Mouse (Mus musculus): ENCODE measurements around the gene Tcf7l1.

The Tcf7l1 gene

DNA sequence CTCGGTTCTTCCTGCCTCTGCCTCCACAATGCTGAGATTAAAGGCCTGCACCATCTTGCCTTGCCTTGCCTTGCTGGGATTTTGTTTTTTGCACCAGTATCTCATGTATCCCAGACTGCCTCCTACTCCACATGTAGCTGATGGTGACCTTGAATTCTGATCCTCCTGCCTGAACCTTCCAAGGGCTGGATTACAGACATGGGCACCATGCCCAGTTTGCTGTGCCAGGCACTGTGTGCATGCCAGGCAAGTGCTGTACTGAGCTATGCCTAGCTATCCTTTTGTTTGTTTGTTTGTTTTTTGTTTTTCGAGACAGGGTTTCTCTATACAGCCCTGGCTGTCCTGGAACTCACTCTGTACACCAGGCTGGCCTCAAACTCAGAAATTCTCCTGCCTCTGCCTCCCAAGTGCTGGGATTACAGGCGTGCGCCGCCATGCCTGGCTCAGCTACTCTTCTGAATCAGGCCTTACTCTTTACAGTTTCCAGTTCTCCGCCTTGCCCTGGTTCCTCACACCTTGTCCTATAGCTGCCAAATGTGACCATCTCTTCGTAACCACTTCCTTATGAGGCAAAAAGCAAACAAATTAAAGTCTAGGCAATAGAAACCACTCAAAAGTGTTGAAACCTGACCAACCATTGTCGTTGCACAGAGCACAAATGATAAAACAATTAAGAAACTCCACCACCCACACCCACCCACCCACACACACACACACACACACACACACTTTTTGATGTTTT, 165.2 kb downstream of the Tcf7l1 start:
- DNase-seq (ENCODE audit: low read depth, low spot score): no peak

DNA sequence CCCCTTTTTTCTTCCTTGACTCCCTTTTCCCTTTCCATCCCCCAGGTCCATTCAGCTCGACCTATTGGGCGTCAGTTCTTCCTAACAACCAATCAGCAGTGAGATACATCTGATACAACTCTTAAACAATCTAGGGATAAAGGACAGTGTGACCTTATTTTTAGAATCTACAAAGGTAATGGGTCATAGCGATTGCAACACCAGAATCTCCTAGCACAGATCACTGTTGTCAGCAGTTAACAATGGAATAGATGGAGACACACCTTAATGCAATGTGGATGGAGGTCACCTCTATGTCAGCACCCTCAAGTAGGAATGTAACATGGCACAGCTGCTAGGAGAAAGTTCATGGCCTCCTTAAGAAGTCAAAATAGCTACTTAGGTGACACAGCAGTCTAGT, 166.1 kb downstream of the Tcf7l1 start:
- DNase-seq (ENCODE audit: low read depth, low spot score): no peak

DNA sequence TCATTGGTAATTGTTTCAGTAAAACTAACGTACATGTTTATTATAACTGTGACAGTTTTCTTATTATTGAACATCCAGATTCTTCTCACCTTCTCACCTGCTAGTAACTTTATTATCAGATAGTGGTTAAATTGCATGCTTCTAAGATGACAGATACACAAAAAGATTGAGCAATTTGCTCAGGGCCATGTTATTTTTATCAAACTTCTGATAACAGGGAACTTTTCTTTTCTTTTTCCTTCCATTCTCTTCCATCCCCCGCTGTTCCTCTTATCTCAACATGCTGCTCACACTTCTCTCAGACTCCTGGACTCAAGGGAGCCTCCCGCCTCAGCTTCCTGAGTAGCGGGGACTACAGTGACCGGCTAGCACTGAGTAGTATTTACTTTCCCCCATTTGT, 168.1 kb downstream of the Tcf7l1 start:
- DNase-seq (ENCODE audit: low read depth, low spot score): no peak

DNA sequence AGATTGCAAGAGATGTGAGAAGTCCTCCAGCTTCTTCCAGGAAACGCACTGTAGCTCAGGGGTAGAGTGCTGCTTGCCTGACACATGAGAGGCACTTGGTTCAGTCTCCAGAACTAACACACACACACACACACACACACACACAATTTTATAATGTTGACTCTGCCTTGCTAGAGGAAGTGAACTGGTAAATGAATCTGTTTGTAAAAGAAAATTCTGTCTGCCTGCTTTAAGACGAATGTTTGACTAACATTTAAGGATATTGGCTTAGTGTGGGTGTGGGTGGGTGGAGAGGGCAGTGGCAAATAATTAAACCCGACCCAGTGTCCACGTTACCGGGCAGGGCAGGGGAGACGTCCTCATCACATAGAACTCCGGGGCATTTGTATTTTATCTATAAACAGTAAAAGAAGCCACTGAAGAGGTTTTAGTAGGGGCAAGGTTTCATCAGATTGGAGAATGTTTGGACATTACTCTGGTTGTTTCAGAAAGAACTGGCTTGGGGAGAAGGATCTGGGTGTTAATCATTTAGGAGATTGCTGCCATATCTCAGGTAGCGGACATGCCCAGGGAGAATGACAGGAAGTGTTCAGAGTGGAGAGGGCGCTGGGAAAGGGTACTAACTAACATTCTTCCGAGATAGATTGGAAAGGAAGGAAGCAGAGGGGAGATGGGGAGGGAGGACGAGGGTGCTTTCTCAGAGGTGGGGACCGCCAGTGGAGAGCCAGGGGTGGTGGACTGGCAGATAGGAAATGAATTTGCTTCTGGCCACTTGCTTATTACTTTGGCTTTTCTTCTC, 169.1 kb downstream of the Tcf7l1 start:
- DNase-seq (ENCODE audit: low read depth, low spot score): no peak

DNA sequence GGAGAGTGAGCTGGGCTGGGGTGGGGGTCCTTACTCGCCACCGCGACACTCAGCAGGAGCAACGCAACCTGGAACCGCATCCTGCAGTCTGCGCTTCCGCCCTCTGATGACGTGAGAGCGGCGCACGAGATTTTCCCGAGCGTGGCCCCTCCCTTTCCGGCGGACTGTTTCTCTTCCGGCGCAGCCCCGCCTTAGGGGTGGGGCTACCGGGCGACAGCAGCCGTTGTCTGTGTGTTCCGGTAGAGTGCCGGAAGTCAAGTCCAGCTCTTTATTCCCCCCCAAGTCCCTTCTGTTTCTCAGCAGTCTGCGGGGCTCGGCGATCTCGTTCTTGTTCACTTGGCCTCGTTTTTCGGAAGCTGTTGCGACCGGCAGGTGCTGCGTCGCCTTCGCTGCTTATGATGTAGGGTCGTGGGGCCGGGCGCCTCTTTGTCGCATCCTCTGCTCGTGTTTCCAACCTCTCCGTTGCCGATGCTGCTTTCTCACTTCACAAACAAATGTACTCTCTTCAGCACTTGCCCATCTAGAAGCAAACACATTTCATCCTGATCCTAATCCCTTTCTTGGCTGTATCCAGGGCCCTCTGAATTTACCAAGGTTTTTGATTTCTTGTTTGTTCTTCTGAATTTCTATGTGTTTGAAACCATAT, 172.3 kb downstream of the Tcf7l1 start, which contains the start of gene Tgoln1:
Tgoln1 (minus strand) TSS at position 358 of the 646 bp plus-strand sequence.
- DNase-seq (ENCODE audit: low read depth, low spot score): peak; percentile 94

DNA sequence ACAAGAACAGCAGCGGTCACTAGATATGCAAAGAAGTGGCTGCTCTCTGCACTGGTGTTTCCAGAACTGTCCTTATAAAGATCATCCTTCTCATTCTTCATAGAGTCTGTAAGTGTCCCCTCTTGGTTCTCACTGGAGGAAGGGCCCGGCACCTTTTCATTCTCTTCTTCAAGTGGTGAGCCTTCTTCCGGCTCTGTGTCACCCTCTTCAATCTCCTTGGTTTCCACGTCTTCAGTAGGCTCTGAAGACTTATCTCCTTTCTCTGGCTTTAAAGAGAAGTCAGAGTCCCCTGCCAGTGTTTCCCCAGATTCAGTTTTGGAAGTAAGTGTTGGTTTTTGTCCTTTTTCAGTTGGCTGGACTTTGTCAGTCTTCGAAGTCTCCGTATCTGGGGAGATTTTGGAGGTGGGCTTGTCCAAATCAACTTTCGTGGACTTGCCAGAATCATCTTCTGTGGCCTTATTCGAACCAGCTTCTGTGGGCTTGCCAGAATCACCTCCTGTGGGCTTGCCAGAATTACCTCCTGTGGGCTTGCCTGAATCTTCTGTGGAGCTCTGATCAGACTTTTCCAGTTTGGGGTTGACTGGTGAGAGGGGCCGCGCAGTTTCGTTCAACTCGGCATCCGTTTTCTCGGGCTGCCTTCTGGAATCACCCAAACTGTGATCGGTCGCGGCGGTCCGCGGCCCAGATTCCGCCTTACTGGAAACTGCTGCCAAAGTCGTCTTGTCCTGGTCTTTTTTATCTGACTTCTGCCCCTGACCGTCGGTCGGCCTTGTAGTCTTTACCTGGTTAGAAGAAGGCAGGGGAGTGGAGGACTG, 173.3 kb downstream of the Tcf7l1 start:
- DNase-seq (ENCODE audit: low read depth, low spot score): no peak

DNA sequence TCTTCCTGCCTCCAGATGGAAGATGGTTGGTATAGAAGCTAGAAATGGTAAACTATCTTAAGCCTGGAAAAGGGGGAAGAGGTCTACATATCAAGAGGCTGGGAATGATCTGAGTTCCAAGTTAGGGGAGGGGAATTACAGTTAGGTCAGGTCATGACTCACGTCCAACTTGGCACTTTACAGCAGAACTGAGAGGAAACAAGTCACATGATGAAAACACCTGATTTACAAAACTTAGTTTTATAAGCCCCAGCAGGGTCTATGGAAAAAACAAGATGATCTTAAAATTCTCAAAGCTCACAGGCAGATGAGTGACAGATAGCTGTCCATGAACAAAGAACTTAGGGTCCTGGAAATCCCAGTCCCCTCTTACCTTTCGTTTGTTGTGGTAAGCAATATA, 173.9 kb downstream of the Tcf7l1 start:
- no peak for DNase-seq (ENCODE audit: low read depth, low spot score)

DNA sequence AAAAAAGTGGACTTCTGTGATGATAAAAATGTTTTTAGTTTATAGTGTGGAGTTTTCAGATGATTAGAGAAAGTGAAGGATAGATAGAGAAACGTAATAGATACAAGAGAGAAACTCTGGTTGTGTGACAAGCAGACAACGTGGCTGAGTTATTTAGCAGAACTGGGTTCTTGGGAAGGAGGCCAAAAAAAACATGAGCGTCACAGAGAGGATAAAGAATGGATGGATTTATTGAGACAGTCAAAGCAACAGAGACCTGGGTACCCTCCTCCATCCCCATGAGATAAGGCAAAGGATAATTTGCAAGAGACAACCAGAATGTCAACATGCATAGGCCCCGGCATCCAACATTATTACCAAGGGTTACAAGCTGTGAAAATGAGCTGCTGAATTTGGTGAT, 178.8 kb downstream of the Tcf7l1 start:
- DNase-seq (ENCODE audit: low read depth, low spot score): no peak

DNA sequence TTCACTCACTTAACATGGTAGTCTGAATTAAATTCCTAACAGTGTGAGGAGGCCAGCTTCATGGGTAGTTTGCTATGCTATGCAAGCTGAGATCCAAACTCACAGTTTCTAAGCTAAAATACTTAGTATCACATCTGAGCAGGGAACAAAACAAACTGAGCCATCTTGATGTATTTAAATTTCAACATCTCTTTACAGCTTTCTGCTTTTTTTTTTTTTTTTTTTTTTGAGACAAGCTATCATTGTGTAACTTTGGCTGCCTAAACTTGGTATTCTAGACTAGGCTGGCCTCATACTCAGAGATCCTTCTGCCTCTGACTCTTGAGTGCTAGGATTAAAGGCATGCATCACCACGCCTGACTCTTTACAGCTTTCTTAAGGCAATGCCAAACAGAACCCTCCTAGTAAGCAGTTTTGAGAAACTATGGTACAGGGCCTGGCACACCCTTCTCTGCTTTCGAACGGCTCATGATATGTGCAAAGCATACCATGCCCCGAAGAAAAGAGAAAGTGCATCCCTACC, 180.3 kb downstream of the Tcf7l1 start:
- DNase-seq (ENCODE audit: low read depth, low spot score): no peak

DNA sequence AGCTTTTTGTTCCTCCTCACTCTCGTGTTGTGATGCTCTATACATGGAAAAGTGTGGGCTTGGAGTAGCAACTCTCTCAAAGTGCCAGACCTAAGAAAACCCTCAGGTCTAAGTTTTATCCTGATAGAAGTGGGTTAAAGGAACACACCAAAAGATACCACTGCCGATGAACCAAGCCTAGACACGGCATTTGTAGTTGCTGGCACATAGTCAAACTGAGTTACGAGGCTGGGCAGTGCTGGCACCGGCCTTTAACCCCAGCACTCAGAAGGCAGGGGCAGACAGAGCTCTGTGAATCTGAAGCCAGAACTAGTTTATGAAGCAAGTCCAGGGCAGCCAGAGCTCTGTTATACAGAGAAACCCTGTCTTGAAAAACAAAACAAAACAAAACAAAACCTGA, 181.4 kb downstream of the Tcf7l1 start:
- no peak for DNase-seq (ENCODE audit: low read depth, low spot score)

DNA sequence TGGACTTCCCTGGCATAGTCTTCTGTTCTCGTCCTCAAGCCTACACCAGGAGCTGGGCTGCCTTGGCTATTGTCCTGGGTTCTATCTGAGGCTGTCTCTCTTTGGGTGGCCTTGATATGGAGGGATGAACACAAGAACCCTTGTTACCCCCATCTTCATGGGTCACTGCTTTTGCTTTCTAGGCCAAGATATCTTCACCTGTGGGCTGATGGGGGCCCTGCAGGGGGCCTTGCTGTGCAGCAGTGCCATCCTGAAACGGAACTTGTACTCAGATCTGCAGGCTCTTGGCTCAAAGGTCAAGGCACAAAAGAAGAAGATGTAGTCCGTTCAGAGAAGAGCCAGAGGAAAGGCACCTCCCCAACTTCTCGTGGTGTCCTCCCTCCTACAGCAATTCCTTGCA, 182.0 kb downstream of the Tcf7l1 start:
- DNase-seq (ENCODE audit: low read depth, low spot score): no peak

DNA sequence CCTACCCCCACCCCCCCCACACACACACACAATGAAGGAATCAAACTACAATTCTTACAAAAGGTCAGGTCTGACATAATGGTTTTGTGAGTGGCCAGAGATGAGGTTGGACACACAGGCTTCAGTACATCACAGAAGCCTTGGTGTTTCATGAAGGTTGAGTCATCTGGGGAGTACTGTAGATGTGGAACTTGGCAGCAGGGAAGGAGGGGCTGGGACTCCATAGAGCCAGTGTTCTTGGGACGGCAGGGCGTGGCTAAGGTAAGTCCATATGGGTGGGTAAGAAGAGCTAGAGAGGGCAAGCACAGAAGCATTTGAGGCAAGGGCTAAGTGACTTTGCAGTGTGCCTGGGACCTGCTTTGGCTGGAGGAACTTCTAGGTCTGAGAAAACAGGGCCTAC, 185.0 kb downstream of the Tcf7l1 start:
- no peak for DNase-seq (ENCODE audit: low read depth, low spot score)

DNA sequence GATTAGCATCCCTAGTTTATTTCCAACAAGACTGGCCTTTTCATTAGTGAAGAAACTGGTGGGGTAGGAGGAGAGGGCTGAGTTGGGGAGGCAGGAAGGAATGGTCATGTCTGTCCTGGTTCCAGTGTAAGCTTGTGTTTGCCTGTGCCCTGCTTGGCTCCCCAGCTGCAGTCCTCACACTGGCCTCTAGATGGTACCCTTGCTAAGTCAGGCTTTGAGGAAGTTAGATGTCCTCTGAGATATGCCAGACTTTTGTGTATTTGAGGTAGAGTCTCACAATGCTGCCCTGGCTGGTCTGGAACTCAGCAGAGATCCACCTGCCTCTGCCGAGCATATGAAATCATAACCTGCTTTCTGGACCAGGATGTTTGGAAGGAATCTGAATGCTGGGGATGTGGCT, 187.3 kb downstream of the Tcf7l1 start:
- DNase-seq (ENCODE audit: low read depth, low spot score): peak; percentile 75

DNA sequence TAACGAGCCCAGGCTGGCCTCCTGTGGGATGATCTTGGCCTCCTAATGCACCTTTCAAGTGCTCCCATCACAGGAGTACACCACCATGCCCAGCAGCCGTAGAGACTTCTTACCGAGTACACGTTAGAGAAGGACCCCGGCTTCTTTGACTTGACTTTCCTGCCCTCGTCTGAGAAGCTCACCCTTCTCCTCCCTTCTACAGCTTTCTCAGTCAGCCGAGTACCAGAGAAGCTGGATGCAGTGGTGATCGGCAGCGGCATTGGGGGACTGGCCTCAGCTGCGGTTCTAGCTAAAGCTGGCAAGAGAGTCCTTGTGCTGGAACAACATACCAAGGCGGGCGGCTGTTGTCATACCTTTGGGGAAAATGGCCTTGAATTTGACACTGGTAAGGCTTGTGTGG, 188.3 kb downstream of the Tcf7l1 start:
- DNase-seq (ENCODE audit: low read depth, low spot score): no peak

DNA sequence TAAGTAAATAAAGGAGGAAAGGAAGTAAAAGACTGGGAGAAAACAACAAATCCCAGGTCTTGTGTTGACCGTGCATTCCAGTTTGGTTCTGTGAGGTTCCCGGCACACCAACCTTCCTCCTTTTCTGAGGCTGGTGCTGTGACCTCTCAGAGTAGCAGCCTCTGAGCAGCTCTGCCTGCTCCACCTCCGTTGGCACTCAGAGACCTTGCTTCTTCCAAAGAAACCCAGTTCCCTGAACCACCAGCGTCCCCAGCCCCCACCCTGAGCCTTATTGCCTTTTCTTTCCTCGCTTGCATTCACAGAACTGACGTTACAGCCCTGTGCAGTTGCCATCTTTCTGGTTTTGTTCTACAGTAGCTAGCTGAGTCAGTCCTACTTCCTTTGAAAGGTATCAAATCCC, 188.8 kb downstream of the Tcf7l1 start:
- DNase-seq (ENCODE audit: low read depth, low spot score): no peak

DNA sequence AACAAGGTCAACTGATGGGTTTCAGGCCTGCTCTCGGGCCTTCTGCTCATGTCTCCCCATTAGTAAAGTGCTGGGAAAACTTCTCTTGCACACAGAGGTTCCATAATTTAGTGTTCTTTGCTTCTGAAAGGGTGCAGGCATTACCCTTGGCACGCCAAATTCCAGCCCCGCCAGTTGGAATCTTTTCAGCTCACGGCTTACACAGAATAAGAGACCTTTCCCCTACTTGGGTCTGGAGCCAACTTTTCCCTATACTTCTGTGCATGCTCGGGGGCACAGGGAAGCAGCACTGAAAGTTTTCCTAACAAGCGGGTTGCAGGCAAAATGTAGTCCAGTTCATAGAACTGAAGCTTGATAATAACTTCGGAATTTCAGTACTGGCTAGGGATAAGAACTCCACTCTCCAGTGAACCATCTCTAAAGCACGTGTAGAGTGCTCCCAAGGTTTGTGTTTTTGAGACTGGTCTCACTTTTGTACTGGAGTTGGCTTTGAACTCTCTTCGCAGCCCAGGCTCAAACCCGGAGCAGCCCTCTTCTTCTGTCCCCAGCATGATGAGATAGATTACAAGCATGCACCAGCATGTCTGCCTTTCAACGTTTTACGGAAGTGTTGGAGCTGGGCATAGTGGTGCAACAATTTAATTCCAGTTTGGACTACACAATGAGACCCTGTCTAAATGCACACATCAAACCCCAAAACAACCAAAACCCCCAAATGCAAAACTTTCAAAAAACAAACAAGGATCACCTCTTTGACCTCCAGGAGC, 190.1 kb downstream of the Tcf7l1 start:
- DNase-seq (ENCODE audit: low read depth, low spot score): peak; percentile 4

DNA sequence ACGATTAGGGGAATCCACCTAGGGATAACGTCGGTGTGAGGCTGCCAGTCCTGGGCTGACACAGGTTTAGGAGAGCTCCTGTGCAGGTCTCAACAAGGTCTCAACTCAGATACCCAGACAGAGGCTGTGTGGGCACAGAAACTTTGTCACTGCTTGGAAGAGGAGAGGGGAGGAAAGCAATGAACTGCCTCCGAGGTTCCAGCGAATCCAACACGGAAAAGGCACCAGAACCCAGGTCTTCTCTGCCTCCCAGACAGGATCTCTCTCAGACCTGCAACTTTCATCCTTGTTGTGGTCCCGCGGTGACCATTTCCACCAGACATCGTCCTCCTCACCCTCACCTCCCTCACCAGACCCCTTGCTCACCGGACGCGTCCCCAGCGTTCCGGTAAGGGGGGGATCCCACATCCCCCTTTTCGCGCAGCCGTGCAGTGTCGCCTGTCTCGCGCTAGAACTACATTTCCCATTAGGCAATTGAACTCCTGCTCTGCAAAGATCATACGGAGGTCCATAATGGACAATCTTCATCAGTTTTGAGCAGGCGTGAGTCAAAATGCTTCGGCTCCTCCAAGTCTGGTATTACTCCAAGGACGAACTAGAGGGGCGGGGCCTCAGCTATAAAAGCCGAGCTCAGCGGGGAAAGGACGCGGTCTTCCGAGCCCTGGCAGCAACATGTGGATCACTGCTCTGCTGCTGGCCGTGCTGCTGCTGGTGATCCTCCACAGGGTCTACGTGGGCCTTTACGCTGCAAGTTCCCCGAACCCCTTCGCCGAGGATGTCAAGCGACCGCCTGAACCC, 190.9 kb downstream of the Tcf7l1 start, which contains the start of the genes Elmod3 and Retsat:
Elmod3 (minus strand) TSS at position 458 of the 798 bp plus-strand sequence.
Retsat (plus strand) TSS at position 520 of the 798 bp plus-strand sequence.
- DNase-seq (ENCODE audit: low read depth, low spot score): peak; percentile 96

DNA sequence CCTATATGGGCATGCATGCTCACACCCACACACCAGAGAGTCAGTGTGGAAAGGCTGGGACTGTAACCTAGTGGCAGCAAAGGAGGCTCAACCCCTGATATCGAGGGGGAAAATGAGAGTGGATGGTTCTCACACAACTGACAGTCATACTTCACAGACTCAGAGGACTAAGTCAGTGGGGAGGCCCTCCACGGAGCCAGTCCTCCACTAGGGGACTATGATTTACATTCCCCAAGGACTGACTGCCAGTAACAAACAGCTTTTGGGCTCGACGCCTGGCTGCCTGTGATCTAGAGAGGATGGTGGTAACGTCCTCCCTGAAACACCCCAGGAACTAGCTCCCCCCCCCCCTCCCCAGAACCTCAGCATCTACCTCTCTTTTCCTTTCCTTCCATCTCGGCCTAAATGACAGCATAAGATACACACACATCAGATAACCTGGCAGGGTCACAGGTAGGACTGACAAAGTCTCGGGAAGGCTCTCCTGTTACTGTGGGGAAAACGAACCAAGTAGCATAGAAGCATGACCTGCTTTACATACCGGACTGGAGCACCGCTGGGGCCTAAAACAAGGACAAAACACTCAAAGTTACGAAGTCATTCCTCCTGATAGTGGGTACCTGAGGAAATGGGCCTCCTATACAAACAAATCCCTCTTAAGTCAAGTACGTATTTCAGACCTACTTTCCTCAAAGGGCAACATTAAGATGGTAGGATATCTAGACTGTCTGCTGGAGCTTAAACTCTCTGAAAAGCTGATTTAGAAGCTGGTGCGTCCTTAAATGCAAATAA, 191.8 kb downstream of the Tcf7l1 start:
- no peak for DNase-seq (ENCODE audit: low read depth, low spot score)

DNA sequence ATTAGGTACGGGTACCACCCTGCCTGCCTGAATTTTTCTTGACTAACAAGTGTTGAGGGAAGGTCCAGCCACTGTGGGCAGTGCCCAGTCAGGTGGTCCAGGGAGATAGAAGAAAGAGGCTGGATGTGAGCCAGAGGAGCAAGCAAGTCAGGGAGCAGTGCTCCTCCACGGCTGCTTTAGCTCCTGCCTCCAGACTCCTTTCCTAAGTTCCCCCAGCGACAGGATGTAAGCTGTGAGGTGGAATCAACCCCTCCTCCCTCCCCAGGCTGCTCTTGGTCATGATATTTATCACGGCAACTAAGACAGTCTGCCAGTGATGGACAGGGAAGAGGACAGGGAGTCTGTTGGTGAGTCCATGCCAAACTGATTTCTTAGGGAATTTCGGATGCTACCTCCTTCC, 195.1 kb downstream of the Tcf7l1 start:
- no peak for DNase-seq (ENCODE audit: low read depth, low spot score)
